Mouse (Mus musculus) embryonic facial prominence, embryonic 11.5 days (tissue): ENCODE data around the gene Pdss1. TPM values are rescaled to one million over a fixed set of nuclear protein-coding genes. Genes with fewer than 3 reads are reported as not detected.
A peak's percentile ranks its signal among the peaks of the same experiment; 100 is the strongest.
"Not testable (repeated sequence)": the region's sequence is repeated elsewhere in the genome, so short reads cannot be mapped to it uniquely, and the experiment has no call there.

Experiments
- ATAC-seq: fragments of 200-750 bp; cut with Nextera tagmentation; replicated peaks from 2 replicates; pipeline ENCODE4 v1.8.0; 2017; ENCODE audit warnings: low read depth; ENCODE audit not compliant: insufficient number of reproducible peaks, low FRiP score, low TSS enrichment
- DNase-seq: peaks from one replicate; pipeline ENCODE4 v3.0.0-alpha.2; 2015; ENCODE audit warnings: low spot score
- H3K27ac ChIP-seq: fragments of 300-500 bp; sonication (generic); replicated peaks from 2 replicates; pipeline ENCODE4 v1.5.1; 2014; ENCODE audit warnings: mild to moderate bottlenecking, low read depth, low read length, control low read depth
- H3K27me3 ChIP-seq: fragments of 300-500 bp; sonication (generic); 2 replicates; pipeline ENCODE4 v1.6.1; 2014; ENCODE audit warnings: mild to moderate bottlenecking, low read length, moderate library complexity, mixed read lengths; ENCODE audit not compliant: control insufficient read depth, insufficient read depth
- H3K36me3 ChIP-seq: fragments of 300-500 bp; sonication (generic); replicated peaks from 2 replicates; pipeline ENCODE4 v1.6.1; 2014; ENCODE audit warnings: low read depth, mild to moderate bottlenecking, low read length, moderate library complexity, mixed read lengths; ENCODE audit not compliant: control insufficient read depth, insufficient read depth
- H3K4me1 ChIP-seq: fragments of 300-500 bp; sonication (generic); 2 replicates; pipeline ENCODE4 v1.6.1; 2014; ENCODE audit warnings: low read length, mixed read lengths; ENCODE audit not compliant: control insufficient read depth, insufficient read depth
- H3K4me2 ChIP-seq: fragments of 300-500 bp; sonication (generic); 2 replicates; pipeline ENCODE4 v1.6.1; 2014; ENCODE audit warnings: low read depth, mild to moderate bottlenecking, control low read depth, low read length, moderate library complexity
- H3K4me3 ChIP-seq: fragments of 300-500 bp; sonication (generic); 2 replicates; pipeline ENCODE4 v1.5.1; 2014; ENCODE audit warnings: low read depth, low read length, control low read depth
- H3K9ac ChIP-seq: fragments of 300-500 bp; sonication (generic); replicated peaks from 2 replicates; pipeline ENCODE4 v1.6.1; 2014; ENCODE audit warnings: mild to moderate bottlenecking, control low read depth, low read length
- H3K9me3 ChIP-seq: fragments of 300-500 bp; sonication (generic); replicated peaks from 2 replicates; pipeline ENCODE4 v1.6.1; 2016; ENCODE audit warnings: mild to moderate bottlenecking, low read length, inconsistent platforms, mixed read lengths; ENCODE audit not compliant: control insufficient read depth
- WGBS: fragments of 180-500 bp; shearing (Covaris S2); extraction: QIAGEN DNeasy Blood & Tissue Kit; methylation state at CpG from one replicate; pipeline ENCODE4 v1.1.7; 2014; 5-methylcytosine and 5-hydroxymethylcytosine counted together
- polyA plus RNA-seq: library from polyadenylated mRNA; unstranded; fragments of >200 nt; fragmentation: Nextera tagmentation; extraction: Ambion mirVana; gene quantifications from 2 replicates; pipeline ENCODE4 v1.2.1, GENCODE M21; 2014

Gene Pdss1
- polyA plus RNA-seq: 21.9 and 25.8 TPM in 2 replicates

DNA sequence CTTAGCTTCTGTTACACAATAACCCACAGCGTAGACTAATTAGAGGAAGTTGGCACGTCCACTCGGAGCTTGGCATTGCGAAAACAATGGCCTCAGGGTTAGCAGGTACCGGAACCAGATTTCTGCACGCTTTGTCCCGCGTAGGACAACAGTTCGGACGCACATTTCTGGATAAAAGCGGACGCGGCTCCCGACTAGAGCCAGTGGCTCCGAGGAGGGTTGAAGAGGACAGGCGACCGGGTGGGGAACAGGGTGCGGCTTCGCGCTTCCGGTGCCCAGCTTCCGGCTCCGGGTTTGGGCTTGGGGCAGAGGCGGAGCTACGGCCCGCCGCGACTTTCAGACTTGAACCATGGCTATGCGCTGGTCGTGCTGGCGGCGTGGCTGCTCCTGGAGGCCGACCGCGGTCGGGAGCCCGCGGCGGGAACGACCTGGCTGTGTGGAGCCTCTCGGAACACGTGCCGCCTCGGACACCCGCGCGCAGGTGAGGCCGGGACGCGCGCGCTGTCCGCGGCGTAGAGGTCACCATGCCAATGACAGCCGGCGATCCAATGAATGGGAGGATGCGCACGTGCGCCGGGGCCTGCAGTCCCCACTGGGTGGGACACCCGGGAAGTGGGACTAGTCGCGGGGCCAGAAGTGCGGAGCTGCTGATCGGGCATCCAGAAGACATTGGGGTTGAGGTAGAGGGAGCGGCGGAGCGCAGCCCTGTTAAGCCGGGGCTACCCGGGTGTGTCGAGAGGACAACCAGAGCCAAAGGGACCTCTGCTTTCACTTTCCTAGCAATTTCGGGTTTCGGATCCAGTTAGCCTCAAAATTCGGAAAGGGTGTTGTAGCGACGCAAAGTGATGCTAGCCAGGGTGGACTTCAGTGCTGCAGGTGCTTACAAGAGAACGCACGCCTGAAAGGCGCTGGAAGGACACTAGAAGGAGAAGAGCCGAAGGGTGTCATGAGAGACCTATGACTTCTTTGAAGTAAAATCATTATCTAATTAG lies at the start of gene Pdss1:
Gene Pdss1 (plus strand): TSS at position 241 of the 992 bp plus-strand sequence.
- under 1% methylated on average over 81 of the region's 81 CpGs for WGBS

DNA sequence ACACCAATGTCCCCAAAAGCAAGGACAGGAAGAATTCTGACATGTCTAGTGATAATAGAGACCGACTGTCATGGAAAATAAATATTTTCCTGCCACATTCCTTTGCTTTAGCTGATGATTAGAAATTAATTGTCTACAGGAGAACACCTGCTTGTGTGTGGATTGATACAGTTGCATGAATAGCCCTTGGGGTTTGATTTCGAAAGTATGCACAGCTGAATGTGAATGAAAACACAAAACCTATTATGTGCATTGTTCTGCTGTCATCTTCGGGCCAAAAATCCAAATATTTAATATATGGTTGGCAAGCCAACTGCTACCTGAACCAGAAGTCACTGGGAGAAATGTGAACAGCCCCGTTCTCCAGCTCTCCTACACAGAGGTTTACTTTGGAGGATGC lies 43.4 kb upstream of the Pdss1 start:
- Histone ChIP-seq H3K9ac (no peak overlapping the region), H3K4me3 (no peak overlapping the region), H3K27me3 (no peaks in the 10 kb centered on the region), H3K27ac (no peak overlapping the region), H3K36me3 (no peaks in the 10 kb centered on the region), H3K4me2 (no peak overlapping the region), H3K9me3 (no peaks in the 10 kb centered on the region), H3K4me1 (no peaks in the 10 kb centered on the region)
- DNase-seq: no peak
- 80% methylated on average over 4 of the region's 4 CpGs for WGBS
- ATAC-seq: no peak

More for the DNA sequence above, at the start of gene Pdss1:
- Histone ChIP-seq H3K9ac (peak within 1 kb of the TSS; percentile 79), H3K27ac (peak within 1 kb of the TSS; percentile 47), H3K36me3 (no peaks in the 10 kb centered on the region; the same call in 1 of the 2 replicates), H3K4me1 (no peaks in the 10 kb centered on the region), H3K9me3 (no peaks in the 10 kb centered on the region), H3K27me3 (no peaks in the 10 kb centered on the region), H3K4me2 (peak within 1 kb of the TSS; percentile 78), H3K4me3 (peak within 1 kb of the TSS; percentile 84)
- DNase-seq (peak; percentile 88), ATAC-seq (peak; percentile 98)

DNA sequence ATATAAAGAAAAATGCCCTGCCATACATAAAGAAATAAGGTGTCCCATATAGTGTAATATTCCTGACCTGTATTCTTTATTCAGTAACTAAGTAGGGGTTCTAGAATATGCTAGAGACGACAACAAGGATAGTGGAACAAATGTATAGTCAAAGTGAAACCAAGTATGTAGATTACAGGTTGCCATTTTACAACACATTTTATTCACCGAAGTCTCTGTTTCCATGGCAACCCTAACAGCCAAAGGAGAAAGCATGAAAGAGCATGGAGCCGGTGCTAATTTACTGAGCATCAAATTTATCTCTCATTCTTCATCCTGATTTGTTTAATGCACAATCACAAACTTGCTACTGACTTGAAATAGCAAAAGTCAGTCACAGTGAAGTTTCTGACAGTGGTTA lies 37.8 kb upstream of the Pdss1 start:
- Histone ChIP-seq H3K4me2 (no peak overlapping the region), H3K4me3 (no peak overlapping the region), H3K36me3 (no peaks in the 10 kb centered on the region), H3K27me3 (no peaks in the 10 kb centered on the region), H3K9ac (no peak overlapping the region), H3K27ac (no peak overlapping the region), H3K4me1 (no peaks in the 10 kb centered on the region), H3K9me3 (no peaks in the 10 kb centered on the region)
- ATAC-seq (no peak), DNase-seq (no peak)
- WGBS: 81% methylated on average over 3 of the region's 3 CpGs

DNA sequence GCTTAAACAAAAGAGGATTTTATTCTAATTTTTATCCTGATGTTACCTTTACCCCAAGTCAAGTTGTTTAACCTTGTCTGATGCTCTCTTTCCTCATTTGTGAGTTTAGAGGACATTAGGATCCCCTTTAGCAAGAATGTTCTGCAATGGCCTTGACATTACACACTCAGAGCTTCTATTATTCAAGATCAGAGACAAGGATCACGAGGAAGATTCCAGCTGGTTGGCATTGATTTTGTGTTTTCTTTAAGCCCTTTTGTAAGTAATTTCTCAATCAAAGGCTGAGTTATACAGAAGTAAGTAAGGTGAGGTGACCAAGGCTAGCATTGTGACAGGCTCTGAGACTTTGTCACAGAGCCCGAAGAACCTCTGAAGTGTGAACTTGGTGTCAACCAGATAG lies 33.1 kb upstream of the Pdss1 start:
- Histone ChIP-seq H3K4me3 (no peak overlapping the region), H3K4me1 (no peaks in the 10 kb centered on the region), H3K9me3 (no peaks in the 10 kb centered on the region), H3K27me3 (no peaks in the 10 kb centered on the region), H3K36me3 (no peaks in the 10 kb centered on the region), H3K9ac (no peak overlapping the region), H3K27ac (no peak overlapping the region), H3K4me2 (no peak overlapping the region)
- 86% methylated on average over 2 of the region's 2 CpGs for WGBS
- DNase-seq (no peak), ATAC-seq (no peak)

DNA sequence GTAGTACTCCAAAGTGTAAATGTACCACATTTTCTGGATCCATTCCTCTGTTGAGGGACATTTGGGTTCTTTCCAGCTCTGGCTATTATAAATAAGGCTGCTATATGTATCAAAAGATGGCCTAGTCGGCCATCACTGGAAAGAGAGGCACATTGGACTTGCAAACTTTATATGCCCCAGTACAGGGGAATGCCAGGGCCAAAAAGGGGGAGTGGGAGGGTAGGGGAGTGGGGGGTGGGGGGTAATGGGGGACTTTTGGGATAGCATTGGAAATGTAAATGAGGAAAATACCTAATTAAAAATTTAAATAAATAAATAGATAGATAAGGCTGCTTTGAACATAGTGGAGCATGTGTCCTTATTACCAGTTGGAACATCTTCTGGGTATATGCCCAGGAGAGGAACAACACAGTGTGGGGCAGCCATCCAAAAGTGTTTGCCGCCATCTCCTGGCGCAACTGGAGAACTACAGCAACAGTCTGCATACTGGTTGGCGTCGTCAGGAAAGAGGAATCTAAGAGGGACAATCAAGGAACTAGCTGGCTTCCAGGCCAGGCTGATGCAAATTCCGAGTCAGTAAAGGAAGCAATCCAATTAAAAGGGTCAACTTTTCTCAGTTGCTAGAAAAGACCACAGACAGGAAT lies 30.8 kb upstream of the Pdss1 start:
- H3K4me1 ChIP-seq: not testable (repeated sequence)
- peak; percentile 86 for ATAC-seq
- 3% methylated on average over 6 of the region's 6 CpGs for WGBS

DNA sequence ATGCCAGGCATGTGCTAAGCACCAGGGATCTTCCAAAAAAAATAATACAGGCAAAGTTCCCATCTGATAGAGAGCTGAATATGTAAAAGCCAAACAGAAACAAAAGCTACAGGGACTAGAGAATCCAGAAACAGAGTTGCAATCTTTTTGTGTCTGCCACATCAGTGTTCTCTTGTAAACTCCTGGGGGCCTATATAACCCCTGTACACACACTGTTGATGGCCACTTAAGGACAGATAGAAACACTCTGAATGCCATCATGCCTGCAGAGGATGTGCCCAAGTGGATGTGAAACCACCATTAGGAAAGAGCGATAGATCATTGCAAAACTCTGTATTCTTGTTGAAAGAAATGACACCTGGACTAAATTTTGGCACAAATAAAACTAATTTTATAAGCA lies 29.5 kb upstream of the Pdss1 start:
- no peaks in the 10 kb centered on the region for H3K9me3 ChIP-seq
- H3K9ac ChIP-seq: no peak overlapping the region
- no peak for ATAC-seq
- DNase-seq: no peak
- no peaks in the 10 kb centered on the region for H3K27me3 ChIP-seq
- H3K4me2 ChIP-seq: no peak overlapping the region
- no peaks in the 10 kb centered on the region for H3K4me1 ChIP-seq
- no peak overlapping the region for H3K4me3 ChIP-seq
- H3K36me3 ChIP-seq: no peaks in the 10 kb centered on the region
- H3K27ac ChIP-seq: no peak overlapping the region
- WGBS: 95% methylated on average over 1 of the region's 1 CpGs

More for the DNA sequence above, 30.8 kb upstream of the Pdss1 start:
- not testable (repeated sequence) for H3K27me3 ChIP-seq, H3K9me3 ChIP-seq, H3K9ac ChIP-seq, H3K36me3 ChIP-seq, H3K4me3 ChIP-seq, H3K4me2 ChIP-seq, H3K27ac ChIP-seq
- DNase-seq: peak; percentile 74

DNA sequence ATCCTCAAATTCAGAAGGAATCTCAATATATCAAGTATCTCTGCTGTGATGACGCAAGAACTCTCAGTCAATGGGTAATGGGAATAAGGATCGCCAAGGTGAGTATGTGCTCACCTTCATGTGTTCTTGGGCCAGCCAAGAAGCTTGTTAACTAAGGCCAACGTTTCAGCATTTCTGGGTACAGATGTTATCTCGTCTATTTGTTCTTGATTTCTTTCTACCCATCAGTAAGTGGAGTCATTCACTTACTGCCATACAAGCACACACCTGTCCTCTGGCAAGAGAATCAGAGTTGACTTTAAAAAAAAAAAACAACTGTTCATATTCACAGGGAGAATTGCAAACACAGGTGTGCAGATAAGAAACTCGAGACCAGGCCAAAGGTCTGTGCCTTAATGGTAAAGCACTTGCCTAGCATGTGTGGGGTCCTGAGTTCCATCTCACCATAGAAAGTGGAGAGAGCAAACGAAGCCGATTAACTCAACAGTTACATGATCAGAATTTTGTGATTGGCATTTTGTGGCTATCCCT lies 28.4 kb upstream of the Pdss1 start:
- no peaks in the 10 kb centered on the region for H3K27me3 ChIP-seq
- H3K4me2 ChIP-seq: no peak overlapping the region
- no peaks in the 10 kb centered on the region for H3K4me1 ChIP-seq
- H3K4me3 ChIP-seq: no peak overlapping the region
- 80% methylated on average over 7 of the region's 7 CpGs for WGBS
- no peaks in the 10 kb centered on the region for H3K9me3 ChIP-seq
- no peak overlapping the region for H3K27ac ChIP-seq
- ATAC-seq: no peak
- no peak for DNase-seq
- no peak overlapping the region for H3K9ac ChIP-seq
- no peaks in the 10 kb centered on the region for H3K36me3 ChIP-seq

DNA sequence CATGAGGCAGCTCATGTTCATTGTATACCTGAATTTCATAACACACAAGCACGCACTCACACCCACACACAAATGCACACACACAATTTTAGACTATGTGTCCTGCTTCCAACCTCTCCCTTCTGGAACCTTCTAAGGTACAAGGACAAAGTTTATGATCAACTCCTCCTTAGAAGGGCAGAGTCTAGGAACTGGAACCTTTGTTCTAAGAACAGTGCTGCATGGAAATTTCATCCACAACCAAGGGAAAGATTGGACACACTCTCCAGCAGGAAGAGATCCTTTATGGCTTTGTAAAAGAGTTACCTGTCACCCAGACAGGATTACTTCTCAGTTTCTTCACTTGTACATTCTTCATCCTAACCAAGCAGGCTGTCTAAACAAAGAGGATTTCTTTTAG lies 22.2 kb upstream of the Pdss1 start:
- no peak for ATAC-seq
- H3K27ac ChIP-seq: no peak overlapping the region
- H3K4me2 ChIP-seq: no peak overlapping the region
- H3K4me1 ChIP-seq: no peaks in the 10 kb centered on the region
- H3K27me3 ChIP-seq: no peaks in the 10 kb centered on the region
- H3K9me3 ChIP-seq: no peaks in the 10 kb centered on the region
- no peak overlapping the region for H3K4me3 ChIP-seq
- WGBS: 79% methylated on average over 1 of the region's 1 CpGs
- no peaks in the 10 kb centered on the region for H3K36me3 ChIP-seq
- no peak overlapping the region for H3K9ac ChIP-seq
- DNase-seq: no peak
